Mouse (Mus musculus): Measurements from ENCODE around the gene Gm4450. TPM values are rescaled to one million over a fixed set of nuclear protein-coding genes. Genes with fewer than 3 reads are reported as not detected.
"Not testable (repeated sequence)": the region's sequence is repeated elsewhere in the genome, so short reads cannot be mapped to it uniquely, and the experiment has no call there.

The Gm4450 gene
- polyA plus RNA-seq, 1 experiment from 2014 or later = not detected

DNA sequence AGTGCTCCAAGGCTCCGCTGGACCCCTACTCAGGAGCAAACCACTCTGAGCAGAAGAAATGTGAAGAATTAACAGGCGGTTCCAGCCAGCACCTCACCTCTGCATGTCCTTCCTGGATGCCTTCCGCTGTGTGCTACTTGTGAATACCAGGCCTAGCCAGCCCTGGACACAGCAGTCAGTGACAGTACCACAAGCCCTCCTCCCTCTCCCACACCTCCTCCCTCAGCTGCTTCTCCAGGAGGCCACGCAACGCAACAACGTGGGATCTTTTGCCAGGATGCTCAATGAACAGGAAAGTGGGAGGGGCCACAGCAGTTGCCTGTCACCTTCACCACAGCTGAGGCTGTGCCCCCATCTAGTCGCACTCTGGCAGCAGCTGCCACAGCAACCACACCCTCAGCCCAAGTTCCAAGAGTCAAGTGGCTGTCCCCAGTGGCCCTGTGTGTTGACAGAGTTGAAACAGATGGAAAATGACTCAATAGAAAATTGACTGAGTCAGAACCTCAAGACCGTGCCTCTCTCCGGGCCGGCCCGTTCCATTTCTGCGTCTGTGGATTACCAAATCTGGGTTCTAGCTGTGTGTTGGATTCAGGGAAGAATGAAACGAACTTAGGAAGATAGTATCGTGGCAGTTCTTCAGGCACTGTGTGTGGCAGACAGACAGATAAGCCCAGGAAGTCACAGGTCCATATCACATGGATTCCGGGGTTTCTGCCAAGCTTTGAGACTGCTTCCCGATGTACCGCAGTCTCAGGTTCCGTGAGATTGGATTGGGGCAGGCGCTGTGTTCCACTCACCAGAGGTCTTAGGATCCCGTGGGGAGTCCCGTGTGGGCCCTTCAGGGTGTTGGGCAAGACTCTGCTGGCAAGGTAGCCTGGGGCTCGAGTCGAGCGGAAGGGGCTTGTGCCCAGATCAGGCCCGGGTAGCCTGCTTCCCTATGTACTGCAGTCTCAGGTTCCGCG lies 46.0 kb downstream of the Gm4450 start:
- not testable (repeated sequence) for H3K27ac ChIP-seq (ENCODE audit: low read length); H3K4me2 ChIP-seq (ENCODE audit: low read length); ATAC-seq; H3K4me1 ChIP-seq (ENCODE audit: control insufficient read depth, insufficient read depth, low read length); H3K36me3 ChIP-seq (ENCODE audit: control insufficient read depth, insufficient read depth, low read length); H3K9me3 ChIP-seq (replicated peaks; ENCODE audit: control insufficient read depth, low read length, poor library complexity, severe bottlenecking); H3K9ac ChIP-seq (ENCODE audit: low read depth, low read length); H3K4me3 ChIP-seq (ENCODE audit: low read depth, low read length); H3K27me3 ChIP-seq (ENCODE audit: control insufficient read depth, insufficient read depth, low read depth, low read length)
- 89% methylated on average over 16 of the region's 27 CpGs for WGBS

DNA sequence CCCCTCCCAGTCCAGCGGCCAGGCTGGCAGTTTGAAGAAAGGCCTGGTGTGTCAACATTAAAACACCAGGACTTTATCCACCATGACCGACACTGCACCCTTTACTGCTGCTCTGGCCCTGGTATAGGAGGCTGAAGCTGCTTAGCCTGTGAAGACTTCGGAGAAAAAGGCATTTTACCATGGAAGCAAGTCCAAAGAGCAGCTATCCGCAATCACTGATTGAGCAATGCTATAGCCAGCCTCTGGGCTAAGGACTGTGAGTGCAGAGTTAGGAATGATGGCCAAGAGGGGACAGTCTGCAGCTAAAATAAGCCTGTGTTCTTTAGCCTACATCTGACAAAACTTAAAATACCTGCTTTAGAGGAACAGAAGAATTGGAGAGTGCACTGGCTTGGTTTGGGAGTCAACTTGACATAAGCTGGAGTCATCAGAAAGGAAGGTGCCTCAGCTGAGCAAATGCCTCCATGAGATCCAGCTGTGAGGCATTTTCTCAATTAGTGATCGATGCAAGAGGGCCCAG lies 49.6 kb downstream of the Gm4450 start:
- H3K4me3 ChIP-seq (ENCODE audit: low read depth, low read length); H3K36me3 ChIP-seq (ENCODE audit: control insufficient read depth, insufficient read depth, low read length); ATAC-seq; H3K27me3 ChIP-seq (ENCODE audit: control insufficient read depth, insufficient read depth, low read depth, low read length); H3K9me3 ChIP-seq (replicated peaks; ENCODE audit: control insufficient read depth, low read length, poor library complexity, severe bottlenecking); H3K27ac ChIP-seq (ENCODE audit: low read length); H3K4me2 ChIP-seq (ENCODE audit: low read length); H3K4me1 ChIP-seq (ENCODE audit: control insufficient read depth, insufficient read depth, low read length); H3K9ac ChIP-seq (ENCODE audit: low read depth, low read length): not testable (repeated sequence)
- 67% methylated on average over 5 of the region's 5 CpGs for WGBS

DNA sequence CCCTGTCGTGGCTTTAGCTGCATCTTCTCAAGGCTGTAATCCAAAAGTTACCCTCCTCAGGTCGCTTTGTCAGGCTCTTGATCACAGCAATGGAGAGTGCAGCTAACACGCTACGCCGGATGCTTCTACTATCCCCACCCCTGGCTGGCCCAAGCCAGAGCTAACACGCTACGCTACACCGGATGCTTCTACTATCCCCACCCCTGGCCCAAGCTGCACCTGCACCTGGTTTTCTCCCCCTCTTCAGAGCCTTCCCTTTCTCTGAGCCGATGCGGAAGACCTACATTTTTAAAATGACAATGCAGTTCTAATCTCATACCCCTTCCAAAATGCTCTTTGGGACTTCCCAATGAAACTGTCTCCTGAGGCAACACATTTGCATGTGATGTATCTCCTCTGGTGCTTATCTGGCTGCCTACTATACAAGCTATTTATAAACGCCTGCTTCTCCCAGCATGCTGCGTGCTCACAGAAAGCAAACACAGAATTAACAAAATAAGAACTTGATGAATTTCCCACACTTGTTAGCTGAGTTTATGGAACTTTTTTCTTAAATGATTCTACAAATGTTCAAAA lies 50.3 kb downstream of the Gm4450 start:
- not testable (repeated sequence) for ATAC-seq; H3K4me3 ChIP-seq (ENCODE audit: low read depth, low read length); H3K4me1 ChIP-seq (ENCODE audit: control insufficient read depth, insufficient read depth, low read length); H3K27ac ChIP-seq (ENCODE audit: low read length); H3K4me2 ChIP-seq (ENCODE audit: low read length); H3K27me3 ChIP-seq (ENCODE audit: control insufficient read depth, insufficient read depth, low read depth, low read length); H3K9me3 ChIP-seq (replicated peaks; ENCODE audit: control insufficient read depth, low read length, poor library complexity, severe bottlenecking); H3K36me3 ChIP-seq (ENCODE audit: control insufficient read depth, insufficient read depth, low read length); H3K9ac ChIP-seq (ENCODE audit: low read depth, low read length)
- WGBS = 61% methylated on average over 12 of the region's 12 CpGs

DNA sequence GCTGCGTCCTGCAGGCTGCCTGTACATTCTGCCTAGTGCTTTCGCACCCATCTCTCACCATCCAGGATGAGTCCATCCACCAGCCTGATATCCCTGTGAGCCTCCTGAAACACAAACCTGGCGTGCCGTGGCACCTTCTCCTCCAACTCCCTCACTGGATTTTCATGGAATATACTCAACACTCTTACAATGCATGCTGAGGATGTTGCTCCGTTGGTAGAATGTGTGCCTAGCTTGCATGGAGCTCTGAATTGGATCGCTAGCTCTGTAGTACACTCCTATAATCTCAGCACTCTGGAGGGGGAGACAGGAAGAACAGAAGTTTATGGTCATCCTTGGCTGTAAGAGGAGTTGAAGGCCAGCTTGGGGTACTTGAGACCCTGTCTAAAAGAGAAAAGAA lies 51.0 kb downstream of the Gm4450 start:
- WGBS = 83% methylated on average over 5 of the region's 6 CpGs
- not testable (repeated sequence) for H3K4me2 ChIP-seq (ENCODE audit: low read length); ATAC-seq

DNA sequence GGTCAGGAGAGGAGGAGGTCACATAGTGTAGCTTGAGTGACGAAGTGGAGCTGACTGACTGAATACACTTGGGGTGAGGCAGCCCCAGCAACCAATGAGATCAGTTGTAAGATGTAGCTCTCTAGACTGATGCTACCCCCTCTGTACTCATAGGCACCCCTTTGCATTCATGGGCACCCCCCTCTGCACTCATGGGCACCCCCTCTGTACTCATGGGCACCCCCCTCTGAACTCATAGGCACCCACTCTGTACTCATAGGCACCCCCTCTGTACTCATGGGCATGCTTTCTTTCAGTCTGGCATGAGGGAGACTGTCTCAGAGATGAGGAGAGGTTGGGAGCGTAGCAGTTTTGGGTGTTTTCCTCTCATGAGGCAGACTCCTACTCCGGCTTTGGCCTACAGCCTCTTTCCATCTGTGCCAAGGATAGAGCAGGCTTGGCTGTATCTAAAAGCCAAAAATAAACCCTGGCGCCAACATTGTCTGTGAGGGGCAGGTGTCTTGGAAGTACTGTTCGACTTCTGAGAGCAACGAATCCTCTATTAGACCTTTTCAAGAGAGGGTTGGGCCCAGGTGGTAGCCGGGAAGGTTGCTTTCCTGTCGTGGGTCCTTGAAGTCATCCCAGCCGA lies 52.5 kb downstream of the Gm4450 start:
- H3K27ac ChIP-seq (ENCODE audit: low read length); H3K9me3 ChIP-seq (replicated peaks; ENCODE audit: control insufficient read depth, low read length, poor library complexity, severe bottlenecking); H3K4me3 ChIP-seq (ENCODE audit: low read depth, low read length); H3K4me2 ChIP-seq (ENCODE audit: low read length); H3K36me3 ChIP-seq (ENCODE audit: control insufficient read depth, insufficient read depth, low read length); H3K9ac ChIP-seq (ENCODE audit: low read depth, low read length); H3K27me3 ChIP-seq (ENCODE audit: control insufficient read depth, insufficient read depth, low read depth, low read length); H3K4me1 ChIP-seq (ENCODE audit: control insufficient read depth, insufficient read depth, low read length): not testable (repeated sequence)
- 97% methylated on average over 7 of the region's 9 CpGs for WGBS
- 0 out of 2 replicates have a peak, but pooled peaks have one; percentile 33 for ATAC-seq

More for the DNA sequence above, 51.0 kb downstream of the Gm4450 start:
- H3K9ac ChIP-seq (ENCODE audit: low read depth, low read length); H3K4me3 ChIP-seq (ENCODE audit: low read depth, low read length); H3K9me3 ChIP-seq (replicated peaks; ENCODE audit: control insufficient read depth, low read length, poor library complexity, severe bottlenecking); H3K27me3 ChIP-seq (ENCODE audit: control insufficient read depth, insufficient read depth, low read depth, low read length); H3K4me1 ChIP-seq (ENCODE audit: control insufficient read depth, insufficient read depth, low read length); H3K36me3 ChIP-seq (ENCODE audit: control insufficient read depth, insufficient read depth, low read length); H3K27ac ChIP-seq (ENCODE audit: low read length): not testable (repeated sequence)

Other genes with a start within 250 kb of the Gm4450 start
- not detected in 2 replicates for gene Reg4, start 235.0 kb downstream of the Gm4450 start, polyA plus RNA-seq (2015; fragmentation: Nextera tagmentation; extraction: Ambion mirVana)
- 16.8 and 18.4 TPM in 2 replicates for gene Hmgcs2, start 176.7 kb downstream of the Gm4450 start, polyA plus RNA-seq (2015; fragmentation: Nextera tagmentation; extraction: Ambion mirVana)
- gene Phgdh, start 117.1 kb downstream of the Gm4450 start, polyA plus RNA-seq (2015; fragmentation: Nextera tagmentation; extraction: Ambion mirVana) = 105 and 137 TPM in 2 replicates
- gene Zfp697, start 74.7 kb downstream of the Gm4450 start, polyA plus RNA-seq (2015; fragmentation: Nextera tagmentation; extraction: Ambion mirVana) = 17.7 and 18.2 TPM in 2 replicates
- gene Hsd3b4, start 53.4 kb upstream of the Gm4450 start, polyA plus RNA-seq (2015; fragmentation: Nextera tagmentation; extraction: Ambion mirVana) = not detected in 2 replicates
- gene Gm10681, start 131.7 kb upstream of the Gm4450 start, polyA plus RNA-seq (2015; fragmentation: Nextera tagmentation; extraction: Ambion mirVana) = not detected in 2 replicates
- gene Hsd3b5, start 173.1 kb upstream of the Gm4450 start, polyA plus RNA-seq (2015; fragmentation: Nextera tagmentation; extraction: Ambion mirVana) = not detected in 2 replicates

All from midbrain, embryonic 16.5 days (tissue).